Mouse (Mus musculus): ENCODE measurements around the gene Osbp. TPM values are rescaled to one million over a fixed set of nuclear protein-coding genes. Genes with fewer than 3 reads are reported as not detected.
A peak's percentile ranks its signal among the peaks of the same experiment; 100 is the strongest.

The Osbp gene
- total RNA-seq, 2 experiments from 2014 or later, result 57.0 to 60.8 TPM

DNA sequence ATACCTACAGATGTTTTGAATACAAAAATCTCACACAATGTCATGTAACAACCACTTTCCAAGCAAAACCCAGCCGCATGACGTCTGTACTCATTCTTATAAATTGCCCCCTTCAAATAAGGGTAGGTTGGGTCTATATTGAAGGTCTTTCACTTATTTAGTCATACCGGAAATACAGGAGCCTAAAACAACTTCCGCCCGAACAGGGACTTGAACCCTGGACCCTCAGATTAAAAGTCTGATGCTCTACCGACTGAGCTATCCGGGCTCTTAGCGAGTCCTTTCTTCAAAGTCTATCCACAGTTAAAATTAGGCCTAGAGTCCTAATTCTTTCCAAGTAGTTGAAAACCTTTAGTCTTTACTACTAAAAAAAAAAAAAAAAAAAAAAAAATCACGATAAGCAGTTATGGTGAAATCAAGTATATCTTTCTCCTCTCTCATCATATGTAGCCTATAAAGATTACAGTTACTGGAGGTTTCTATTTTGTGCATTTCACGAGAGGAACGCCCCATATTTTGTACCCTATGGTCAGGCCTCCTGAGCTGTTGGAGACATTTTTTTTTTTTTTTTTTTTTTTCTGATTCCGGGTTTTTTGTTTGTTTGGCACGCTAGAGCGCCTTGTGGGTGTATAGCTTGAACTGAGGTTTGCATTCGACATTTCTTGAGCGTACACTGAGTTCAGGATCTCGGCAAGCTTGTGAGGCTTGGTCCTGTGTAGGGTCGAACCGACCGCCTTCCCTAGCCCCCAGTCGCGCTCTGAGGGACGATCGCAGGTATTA is 44.0 kb downstream of the Osbp start:
- peak; percentile 44 to 53 for DNase-seq
- intact Hi-C loops (cut with DNase I), result loop anchor here (2.0 to 10.0 kb wide), 3 partner anchors 42 to 785 kb away; partner anchors contain the start of genes Lpxn, Osbp, Patl1 and Zfp91

DNA sequence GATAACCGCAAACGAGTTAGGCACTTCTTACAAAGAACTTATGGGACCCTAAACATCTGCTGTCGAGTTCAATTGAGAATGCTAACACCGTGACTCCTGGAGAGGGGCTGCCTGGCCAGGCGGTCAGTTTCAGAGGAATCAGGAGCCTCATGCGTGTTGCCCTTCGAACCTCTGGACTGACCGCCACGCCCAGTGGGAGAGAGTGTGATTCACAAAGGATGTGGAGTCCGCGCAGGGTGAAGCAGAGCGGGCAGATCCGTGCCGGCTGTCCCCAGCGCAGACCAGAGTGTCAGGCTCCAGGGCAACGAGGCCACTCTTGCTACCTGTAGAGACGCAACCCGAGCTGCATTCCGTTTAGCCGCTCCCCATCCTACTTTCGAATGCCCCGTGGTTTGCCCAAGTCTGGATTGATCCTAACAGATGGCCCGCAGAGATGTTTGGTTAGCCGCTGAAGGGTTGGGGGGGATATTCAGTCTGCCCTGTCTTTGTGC is 44.6 kb downstream of the Osbp start:
- DNase-seq, result peak; percentile 56 to 61
- intact Hi-C loops (cut with DNase I), result loop anchor here (2.0 to 10.0 kb wide), 2 partner anchors 98 to 784 kb away; partner anchors contain the start of genes Lpxn, Patl1 and Zfp91

DNA sequence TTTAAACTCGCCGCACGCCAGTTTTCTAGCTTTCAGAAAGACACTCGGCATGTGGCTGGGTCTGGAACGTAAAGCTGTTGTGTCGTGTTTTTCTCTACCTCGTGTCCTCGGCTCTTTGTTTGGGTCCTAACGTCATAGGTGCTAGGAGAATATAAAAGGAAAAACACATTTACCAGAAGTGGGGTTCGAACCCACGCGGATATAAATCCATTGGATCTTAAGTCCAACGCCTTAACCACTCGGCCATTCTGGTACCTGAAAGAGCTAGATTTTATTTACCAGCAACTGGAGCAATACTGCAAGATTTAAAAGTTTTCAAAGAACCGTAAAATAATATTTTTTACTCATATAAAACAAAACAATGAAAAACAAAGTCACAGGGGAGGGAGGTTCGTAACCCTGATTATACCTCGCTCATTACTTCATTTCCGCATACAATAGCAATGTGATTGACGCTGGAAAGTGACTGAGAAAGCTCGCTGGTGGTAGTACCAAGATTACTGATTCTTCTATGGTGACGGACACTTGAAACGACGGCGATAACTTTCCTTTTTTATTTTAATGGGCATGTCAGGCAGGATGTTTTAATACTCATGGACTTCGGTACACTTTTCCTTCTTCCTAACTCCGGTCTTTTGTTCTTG is 45.3 kb downstream of the Osbp start:
- peak; percentile 43 to 48 for DNase-seq
- intact Hi-C loops (cut with DNase I), result loop anchor here (2.0 to 10.0 kb wide), 2 partner anchors 98 to 784 kb away; partner anchors contain the start of genes Lpxn, Patl1 and Zfp91

DNA sequence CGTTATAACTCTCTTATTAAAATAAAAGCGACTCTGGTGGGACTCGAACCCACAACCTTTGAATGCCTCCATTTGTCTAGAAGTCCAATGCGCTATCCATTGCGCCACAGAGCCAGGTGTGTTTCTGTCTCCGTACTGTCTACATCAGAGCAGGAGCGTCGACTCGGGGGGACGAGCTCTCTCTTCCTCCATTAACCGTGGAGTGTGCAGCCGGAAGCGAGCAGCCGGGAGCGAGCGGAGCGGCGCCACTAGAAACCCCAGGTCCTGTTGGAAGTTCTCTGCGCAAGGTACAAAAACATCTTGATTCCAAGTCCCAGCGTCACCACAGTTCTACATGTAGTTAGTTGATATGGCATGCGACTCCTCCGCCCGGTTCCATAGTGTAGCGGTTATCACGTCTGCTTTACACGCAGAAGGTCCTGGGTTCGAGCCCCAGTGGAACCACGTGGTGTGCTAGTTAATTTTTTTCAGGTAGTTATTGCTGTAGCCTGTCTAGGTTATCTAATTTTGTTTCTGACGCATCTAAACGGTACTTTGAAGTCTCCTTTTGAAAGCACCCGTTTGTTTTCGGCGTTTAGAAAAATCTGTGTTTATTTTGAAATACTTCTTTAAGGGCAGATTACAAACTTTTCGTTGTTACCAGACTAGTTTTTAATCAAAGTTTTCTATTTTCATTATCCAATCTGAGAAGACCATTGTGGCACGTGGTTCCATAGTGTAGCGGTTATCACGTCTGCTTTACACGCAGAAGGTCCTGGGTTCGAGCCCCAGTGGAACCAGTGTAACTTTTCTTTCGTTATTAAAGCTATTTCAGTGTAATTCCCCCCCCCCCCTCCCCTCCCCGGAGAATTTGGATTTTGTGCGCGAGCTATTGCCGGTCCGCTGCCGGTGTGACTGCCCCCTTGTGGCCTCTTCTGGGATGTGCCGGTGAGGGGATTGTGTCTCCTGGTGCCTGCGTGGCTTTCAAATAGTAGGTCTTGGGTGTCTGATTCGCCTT is 46.1 kb downstream of the Osbp start:
- DNase-seq, result peak; percentile 86
- intact Hi-C loops (cut with DNase I), result loop anchor here (2.0 to 10.0 kb wide), 3 partner anchors 99 to 783 kb away; partner anchors contain the start of genes Lpxn, Patl1 and Zfp91

DNA sequence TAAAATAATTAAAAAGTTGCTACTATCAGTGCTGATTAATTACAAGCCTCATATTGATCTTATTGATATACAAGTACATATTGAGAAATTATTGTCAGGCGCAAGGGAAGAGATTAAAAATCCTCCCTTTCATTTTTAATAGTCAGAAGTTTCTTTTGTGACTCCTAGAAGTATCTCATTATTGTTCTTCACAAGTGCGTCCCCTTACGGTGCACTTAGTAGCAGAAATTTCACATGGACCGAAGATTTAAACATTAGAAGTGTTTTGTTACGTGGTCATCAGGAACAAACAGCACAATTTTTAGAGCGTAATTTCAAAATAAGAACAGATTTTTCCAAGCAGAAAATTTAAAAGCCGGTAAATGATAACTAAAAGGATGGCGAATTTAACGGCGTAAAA is 46.9 kb downstream of the Osbp start:
- intact Hi-C loops (cut with DNase I), result loop anchor here (2.0 to 10.0 kb wide), 2 partner anchors 236 to 782 kb away; partner anchors contain the start of genes Lpxn and Zfp91
- DNase-seq, result no peak

DNA sequence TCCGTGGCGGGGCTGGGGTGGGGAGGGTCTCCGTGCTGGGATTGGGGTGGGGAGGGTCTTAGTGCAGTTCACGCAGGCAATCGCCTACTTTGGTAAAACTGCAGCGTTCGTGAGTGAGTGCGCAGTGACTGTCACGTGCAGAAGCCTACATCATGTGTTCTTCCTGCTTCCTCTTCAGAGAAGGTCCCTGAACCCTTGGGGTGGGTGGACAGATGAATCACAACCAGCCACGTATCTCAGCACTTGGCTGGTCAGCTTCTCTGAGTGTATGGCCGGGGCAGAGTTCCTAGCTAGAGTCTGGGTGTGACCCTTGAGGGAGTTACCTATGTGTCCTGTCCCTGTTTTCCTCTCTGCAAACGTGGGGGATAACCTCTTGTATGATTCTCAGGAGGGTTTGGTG is 47.5 kb downstream of the Osbp start:
- intact Hi-C loops (cut with DNase I), result loop anchor here (2.0 to 10.0 kb wide), 2 partner anchors 236 to 782 kb away; partner anchors contain the start of genes Lpxn and Zfp91
- DNase-seq, result peak; percentile 46 to 51

DNA sequence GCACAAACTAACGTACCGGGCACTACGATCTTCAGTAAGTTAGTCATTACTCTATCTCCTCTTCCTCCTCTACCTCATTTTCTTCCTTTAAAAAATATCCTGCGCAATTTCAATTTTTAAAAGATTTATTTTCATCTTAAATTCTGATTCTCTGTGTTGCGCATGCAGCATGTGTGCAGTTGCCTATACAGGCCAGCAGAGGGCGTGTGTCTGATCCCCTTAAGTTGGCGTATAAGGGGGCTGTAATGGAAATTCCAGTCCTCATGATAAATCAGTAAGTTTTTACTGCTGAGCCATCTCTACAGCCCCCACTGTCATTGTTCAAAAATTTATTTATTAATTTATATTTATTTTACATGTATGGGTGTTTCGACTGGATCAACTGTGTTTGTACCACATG is 50.0 kb downstream of the Osbp start:
- no peak for DNase-seq
- intact Hi-C loops (cut with DNase I), result loop anchor here (10.0 kb wide), 1 partner anchor 779 kb away; the partner anchor contains the start of genes Lpxn and Zfp91

DNA sequence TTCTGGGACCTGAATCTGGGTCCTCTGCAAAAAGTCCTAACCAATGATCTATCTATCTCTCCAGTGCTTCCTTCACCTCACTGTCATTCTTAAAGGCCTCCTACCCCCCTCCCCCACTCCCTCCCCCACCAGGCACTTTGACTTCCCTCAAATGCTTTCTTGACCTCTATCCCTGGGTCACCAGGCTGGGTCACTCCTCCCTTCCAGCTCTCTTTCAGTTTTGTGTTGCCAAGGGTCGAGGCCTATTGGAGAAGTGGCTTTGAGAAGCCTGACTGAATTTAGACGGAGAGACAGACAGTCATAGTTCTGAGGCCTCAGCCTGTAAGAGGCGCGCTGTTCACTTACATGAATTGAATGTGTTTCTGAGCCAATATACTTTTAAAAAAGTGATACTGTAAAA is 50.5 kb downstream of the Osbp start:
- no peak for DNase-seq
- intact Hi-C loops (cut with DNase I), result loop anchor here (10.0 kb wide), 1 partner anchor 779 kb away; the partner anchor contains the start of genes Lpxn and Zfp91

DNA sequence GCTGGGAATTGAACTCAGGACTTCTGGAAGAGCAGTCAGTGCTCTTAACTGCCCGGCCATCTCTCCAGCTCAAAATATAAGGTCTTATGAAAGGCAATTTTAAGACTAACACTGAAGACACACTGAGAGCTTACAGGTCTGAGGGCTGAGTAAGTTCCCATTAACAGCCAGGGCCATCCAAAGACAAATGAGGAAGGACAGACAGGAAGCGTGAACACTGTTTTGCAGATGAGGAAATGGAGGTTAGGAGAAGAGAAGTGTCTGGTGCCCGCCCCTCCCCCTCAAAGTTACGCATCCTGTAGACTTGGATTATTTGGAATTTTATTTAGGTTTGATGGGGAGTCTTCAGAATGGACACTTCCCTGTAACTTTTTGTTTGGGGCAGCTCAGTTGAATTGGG is 58.4 kb downstream of the Osbp start:
- DNase-seq, result no peak
- intact Hi-C loops (cut with DNase I), result no loop called here

DNA sequence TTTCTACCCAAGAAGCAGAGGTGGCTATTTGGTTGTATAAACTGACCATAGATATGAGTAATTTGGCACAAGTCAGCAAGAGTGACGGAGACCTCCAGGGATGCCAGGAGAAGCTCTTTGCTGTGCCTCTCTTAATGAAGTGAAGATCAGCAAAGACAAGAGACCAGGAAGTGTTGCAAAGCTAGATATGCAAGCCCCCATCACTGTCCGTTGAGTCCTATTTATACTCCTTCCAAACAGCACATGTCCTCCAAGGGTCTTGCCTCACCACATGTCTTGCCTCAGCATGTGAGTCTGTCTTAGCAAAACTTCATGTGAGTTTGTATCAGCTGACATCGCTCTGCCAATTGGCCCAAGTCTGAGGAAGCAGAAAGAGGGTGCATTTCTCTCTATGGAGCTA is 59.6 kb downstream of the Osbp start:
- DNase-seq, result no peak
- intact Hi-C loops (cut with DNase I), result no loop called here

DNA sequence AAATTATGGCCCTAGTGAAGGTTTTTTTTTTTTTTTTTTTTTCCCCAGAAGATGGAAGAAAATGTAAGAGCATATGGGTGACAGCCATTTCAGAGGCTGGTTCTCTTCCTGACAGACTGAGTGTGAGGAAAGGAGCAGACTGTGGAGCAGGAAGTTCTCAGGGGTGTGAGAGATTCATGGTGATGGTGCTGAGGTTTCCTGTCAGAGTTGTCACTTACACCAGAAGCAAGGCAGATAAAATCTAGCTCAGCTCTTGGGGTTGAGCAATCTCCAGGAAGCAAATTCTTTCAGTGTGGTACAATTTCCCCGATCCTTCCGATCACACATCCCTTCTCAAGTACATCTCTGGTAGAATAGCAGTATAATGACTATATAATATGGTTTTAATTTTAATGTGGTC is 60.9 kb downstream of the Osbp start:
- intact Hi-C loops (cut with DNase I), result no loop called here
- DNase-seq, result no peak

DNA sequence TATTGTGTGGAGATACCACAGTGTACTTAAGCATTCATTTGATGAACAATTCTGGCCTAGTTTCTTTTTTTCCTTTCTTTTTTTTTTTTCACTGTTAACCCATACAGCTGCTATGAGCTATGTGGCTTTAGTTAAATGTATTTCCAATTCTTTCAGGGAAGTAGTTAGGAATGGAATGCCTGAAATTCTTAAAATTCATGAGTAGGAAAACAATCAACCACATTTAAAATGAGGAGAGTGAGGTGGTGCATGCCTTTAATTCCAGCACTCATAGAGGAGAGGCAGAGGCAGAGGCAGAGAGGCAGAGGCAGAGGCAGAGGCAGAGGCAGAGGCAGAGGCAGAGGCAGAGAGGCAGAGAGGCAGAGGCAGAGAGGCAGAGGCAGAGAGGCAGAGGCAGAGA is 72.0 kb downstream of the Osbp start:
- no peak for DNase-seq
- intact Hi-C loops (cut with DNase I), result no loop called here

DNA sequence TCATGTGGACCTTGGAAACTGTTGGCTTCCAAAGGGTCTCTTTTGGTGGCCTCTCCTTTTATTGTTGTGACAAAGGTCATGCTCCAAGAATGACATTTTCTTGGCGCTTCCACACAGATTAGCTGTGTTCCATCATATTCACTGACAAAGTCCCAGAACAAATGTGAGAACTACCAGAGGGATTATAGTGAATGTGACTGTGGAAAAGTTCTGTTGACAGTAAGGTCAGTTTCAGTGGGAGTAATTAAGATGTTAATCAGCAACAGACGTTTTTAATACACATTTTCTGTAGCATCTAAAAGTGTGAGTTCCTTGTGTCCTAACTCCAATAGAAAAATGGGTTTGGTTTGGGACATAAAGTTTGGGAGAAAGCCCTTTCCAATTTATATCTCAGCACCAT is 75.5 kb downstream of the Osbp start, which contains the start of gene Olfr1423:
TSS of gene Olfr1423 (minus strand) at position 101 of the 400 bp plus-strand sequence.
- no peak for DNase-seq
- intact Hi-C loops (cut with DNase I), result no loop called here

DNA sequence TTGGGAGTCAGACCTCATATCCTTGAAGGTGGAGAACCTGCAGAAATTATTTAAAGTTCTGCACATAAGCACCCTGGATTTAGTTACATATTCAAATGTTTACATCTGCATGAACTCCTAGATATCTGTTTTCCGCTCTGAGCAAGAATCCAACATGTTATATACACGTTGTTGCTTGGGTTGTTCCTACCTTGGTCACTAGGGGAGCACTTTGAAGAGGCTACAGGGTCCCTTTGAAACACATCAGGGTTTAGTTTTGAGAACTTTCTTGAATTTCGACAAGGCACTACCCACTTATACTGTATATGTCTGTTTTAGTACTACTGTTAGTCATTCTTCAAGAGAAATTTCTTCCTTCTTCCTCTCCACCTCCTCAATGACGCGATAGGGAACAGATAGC is 77.4 kb downstream of the Osbp start:
- intact Hi-C loops (cut with DNase I), result no loop called here
- no peak for DNase-seq

Small RNA genes within 50 kb of the gene (microRNA-seq; reads per million reads assigned to microRNA genes)
- 1.4 to 1.5 reads per million in 2 experiments for gene Mir6994

Other genes with a start within 250 kb of the Osbp start
- not detected for gene Gif, start 218.4 kb upstream of the Osbp start, total RNA-seq (2021)
- 10 to 100 TPM; 53.3 to 55.3 TPM for gene Mrpl16, start 195.6 kb upstream of the Osbp start, total RNA-seq (2021)
- 1 to 10 TPM; 1.4 to 2.7 TPM for gene Stx3, start 146.5 kb upstream of the Osbp start, total RNA-seq (2021)
- not detected for gene Olfr1417, start 126.7 kb upstream of the Osbp start, total RNA-seq (2021)
- gene Olfr1418, start 104.9 kb upstream of the Osbp start, total RNA-seq (2021), result not detected
- gene Olfr1419, start 90.8 kb upstream of the Osbp start, total RNA-seq (2021), result not detected
- not detected for gene Olfr1420, start 79.4 kb upstream of the Osbp start, total RNA-seq (2021)
- 10 to 100 TPM; 19.2 to 23.8 TPM for gene Patl1, start 53.5 kb upstream of the Osbp start, total RNA-seq (2021)
- gene Olfr1423, start 75.4 kb downstream of the Osbp start, total RNA-seq (2021), result not detected
- not detected for gene Olfr1424, start 96.7 kb downstream of the Osbp start, total RNA-seq (2021)
- gene Olfr1425, start 111.8 kb downstream of the Osbp start, total RNA-seq (2021), result not detected
- gene Olfr1426, start 126.1 kb downstream of the Osbp start, total RNA-seq (2021), result not detected
- gene Olfr1427, start 137.4 kb downstream of the Osbp start, total RNA-seq (2021), result not detected
- not detected for gene Olfr1428, start 150.0 kb downstream of the Osbp start, total RNA-seq (2021)
- gene Olfr76, start 157.3 kb downstream of the Osbp start, total RNA-seq (2021), result not detected
- gene Olfr1555-ps1, start 204.2 kb downstream of the Osbp start, total RNA-seq (2021), result not detected
- gene Olfr1431, start 234.7 kb downstream of the Osbp start, total RNA-seq (2021), result not detected

Data from gastrocnemius, postnatal 36 days (tissue).